Mouse (Mus musculus): Measurements from ENCODE around the gene Col8a2.

The Col8a2 gene

GRCm38 (mm10) chr4:126286492-126286891 is at the start of gene Col8a2:
Col8a2 (plus strand) TSS chr4:126286793.
- DNase-seq (ENCODE audit: low read depth in 2 of 2, low spot score in 2 of 2): no peak

DNA sequence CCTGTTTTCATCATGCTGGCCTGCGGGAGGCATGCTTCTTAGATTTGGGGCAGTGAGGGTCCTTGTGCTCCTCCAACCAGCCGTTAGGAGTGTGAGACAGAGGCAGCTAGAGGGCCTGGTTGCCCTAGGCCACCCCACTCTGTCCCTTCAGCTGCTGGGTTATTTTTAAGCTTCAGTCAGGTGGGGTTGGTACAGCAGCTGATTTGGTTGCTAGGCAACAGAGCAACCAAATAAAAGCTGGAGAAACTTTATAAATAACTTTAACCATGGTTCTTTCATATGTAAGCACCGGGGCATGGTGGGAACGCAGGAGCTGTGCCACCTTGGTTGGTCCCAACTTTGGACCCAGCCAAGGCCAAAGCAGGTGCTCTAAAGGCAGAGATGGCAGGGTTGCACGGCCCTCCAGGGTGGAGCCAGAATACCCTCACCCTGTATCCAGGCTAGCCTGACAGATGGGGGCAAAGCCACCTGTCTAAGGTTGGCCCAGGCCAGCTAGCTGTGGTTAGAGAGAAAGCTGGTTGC is 48.8 kb upstream of the Col8a2 start:
- no peak for DNase-seq (ENCODE audit: low read depth in 2 of 2, low spot score in 2 of 2)

- no peak for DNase-seq (ENCODE audit: low read depth in 2 of 2, low spot score in 2 of 2)
Measured at GRCm38 (mm10) chr4:126239862-126240475, 46.6 kb upstream of the Col8a2 start.

DNA sequence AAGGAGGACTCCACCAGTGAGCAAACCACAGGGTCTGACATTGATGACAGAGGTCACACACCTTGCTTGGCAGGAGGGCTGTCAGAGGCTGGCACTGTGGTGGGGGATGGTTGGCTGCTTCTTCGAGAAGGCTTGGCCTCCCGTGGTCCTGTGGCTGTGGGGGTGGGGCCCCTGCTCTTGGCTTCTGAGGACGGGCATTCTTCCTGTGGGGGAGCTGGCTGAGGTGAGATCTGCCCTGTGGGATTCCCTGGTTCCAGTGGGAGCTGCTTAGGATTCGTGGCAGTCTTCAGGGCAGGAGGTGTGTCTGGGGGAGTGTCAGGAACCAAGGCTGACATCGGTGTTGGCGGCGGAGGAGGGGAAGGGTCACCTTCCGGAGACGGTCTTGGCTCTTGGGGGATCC is 44.6 kb upstream of the Col8a2 start:
- DNase-seq (ENCODE audit: low read depth in 2 of 2, low spot score in 2 of 2): no peak

- DNase-seq (ENCODE audit: low read depth in 2 of 2, low spot score in 2 of 2): no peak
Measured at GRCm38 (mm10) chr4:126242510-126242909, 44.1 kb upstream of the Col8a2 start.

DNA sequence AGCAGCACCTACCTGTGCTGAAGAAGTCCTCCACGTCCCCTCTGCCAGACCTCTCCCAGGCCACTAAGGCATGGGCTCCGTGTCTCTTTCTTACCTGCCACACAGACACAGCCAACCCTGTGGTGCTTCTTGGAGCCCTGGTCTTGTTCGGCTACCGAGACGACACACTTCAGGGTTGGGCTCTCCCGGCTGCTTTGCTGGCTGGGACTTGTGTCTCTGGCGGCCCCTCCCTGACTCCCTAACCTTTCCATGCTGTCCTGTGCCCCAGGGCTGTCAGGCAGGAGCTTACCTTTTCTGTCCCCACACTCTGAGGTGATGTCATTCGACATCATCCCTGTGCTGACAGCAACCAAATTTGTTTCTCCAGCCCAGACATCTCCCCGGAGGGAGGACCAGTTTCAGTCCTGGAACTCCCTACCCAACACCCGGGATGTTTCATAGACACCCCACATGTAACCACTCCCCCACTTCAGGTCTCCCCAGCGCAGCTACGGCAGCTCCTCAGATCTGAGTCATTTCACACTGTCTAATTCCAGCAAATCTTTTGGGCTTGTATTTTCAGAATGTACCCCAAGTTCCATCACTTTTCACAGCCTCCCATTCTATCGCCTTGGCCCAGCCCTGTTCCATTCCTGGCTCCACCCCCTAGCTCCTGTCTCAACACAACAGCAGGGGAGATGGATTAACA is 40.2 kb upstream of the Col8a2 start:
- DNase-seq (ENCODE audit: low read depth in 2 of 2, low spot score in 2 of 2): no peak

GRCm38 (mm10) chr4:126248261-126248868 is 38.2 kb upstream of the Col8a2 start:
- no peak for DNase-seq (ENCODE audit: low read depth in 2 of 2, low spot score in 2 of 2)

DNA sequence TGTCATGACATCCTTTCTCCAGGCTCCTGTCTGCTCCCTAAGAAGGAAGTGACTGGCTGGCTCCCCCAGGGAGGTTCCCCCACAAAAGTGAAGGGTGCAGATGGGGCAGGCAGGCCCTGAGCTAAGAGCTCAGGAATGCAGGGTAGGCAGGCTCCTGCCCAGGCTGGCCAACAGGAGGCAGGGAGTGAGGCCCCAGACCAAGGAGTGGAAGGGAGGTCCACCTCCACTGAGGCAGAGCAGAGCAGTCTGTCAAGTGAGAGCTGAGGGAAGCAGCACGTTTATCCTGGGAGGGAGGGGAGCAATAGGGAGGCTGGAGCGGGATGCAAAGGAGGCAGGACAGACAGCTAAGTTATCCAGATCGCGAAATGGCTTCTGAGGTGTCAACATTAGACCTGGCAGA is 35.9 kb upstream of the Col8a2 start:
- no peak for DNase-seq (ENCODE audit: low read depth in 2 of 2, low spot score in 2 of 2)

GRCm38 (mm10) chr4:126251655-126252254 is 34.8 kb upstream of the Col8a2 start:
- DNase-seq (ENCODE audit: low read depth in 2 of 2, low spot score in 2 of 2): no peak

DNA sequence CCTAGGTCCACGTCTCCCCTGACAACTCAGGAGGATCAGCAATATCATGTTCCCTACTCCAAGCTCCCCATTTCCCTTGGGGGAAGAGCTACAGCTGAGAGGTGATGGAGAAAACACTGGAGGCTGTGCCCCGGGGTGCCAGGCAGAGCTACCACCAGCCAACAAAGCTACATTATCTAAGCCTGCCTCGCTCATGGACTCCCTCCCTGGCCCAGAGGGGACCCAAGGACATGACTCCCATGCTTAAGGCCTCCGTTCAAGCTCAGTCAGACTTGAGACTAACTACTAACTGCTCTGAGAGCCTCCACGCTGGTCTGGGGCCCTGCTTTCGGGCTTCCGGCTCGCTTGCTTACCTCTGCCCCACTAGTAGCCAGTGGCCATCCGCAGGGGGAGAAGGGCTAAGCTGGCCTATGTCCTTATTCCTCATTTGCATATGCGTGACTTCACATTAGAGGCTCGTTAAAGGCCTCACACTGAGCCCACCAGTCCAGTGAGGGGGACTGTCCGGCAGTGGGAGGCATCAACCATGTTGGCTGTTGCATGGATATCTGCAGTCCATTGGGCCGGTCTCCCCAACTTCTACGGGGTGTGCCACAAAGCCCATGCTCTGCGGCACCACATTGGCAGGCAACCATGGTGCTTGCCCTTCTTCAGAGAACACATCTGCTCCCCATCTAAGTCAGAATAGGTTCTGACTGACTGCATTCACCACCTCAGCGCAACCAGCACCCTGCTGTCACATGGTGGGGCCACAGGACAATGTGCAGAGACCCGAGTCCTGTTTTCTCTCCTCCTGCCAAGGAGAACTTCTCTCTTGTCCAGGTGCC is 34.0 kb upstream of the Col8a2 start:
- no peak for DNase-seq (ENCODE audit: low read depth in 2 of 2, low spot score in 2 of 2)

- no peak for DNase-seq (ENCODE audit: low read depth in 2 of 2, low spot score in 2 of 2)
Measured at GRCm38 (mm10) chr4:126253637-126254272, 32.8 kb upstream of the Col8a2 start.

DNA sequence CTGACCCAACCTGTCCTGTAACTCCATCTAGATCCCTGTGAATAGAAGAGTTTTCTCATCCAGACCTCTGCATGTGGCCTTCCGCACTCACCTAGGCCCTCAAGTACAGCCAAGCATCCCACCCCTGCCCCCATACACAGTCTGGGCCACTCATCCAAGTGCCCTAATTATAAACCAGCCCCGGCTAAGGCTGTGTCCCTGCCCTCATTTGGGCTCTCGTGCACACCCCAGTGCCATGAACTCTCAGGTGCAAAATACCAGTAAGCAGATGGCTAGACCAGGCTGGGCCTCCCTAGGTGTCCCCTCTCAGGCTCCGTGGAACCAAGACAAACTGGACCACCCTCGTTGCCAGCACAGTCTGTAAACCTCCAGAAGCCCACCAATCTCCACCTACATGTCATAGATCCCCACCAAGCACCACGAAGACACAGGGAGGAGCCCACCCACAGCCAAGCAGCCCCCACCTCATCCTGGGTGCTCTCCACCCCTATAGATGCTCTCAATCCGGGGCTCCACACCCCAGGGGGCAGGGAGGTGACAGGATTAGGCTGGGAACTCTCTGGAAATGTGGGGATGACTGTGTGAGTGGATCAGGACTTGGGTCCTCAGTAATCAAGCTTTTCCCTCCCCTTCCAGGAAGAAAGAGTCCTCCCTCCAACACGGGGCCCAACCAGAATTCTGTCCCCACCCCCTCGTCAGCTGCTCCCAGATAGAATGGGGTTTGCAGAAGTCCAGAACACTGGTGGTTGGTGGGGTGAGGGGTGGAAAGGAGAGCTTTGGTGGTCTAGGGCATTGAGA is 32.1 kb upstream of the Col8a2 start:
- DNase-seq (ENCODE audit: low read depth in 2 of 2, low spot score in 2 of 2): no peak

GRCm38 (mm10) chr4:126255113-126256001 is 31.2 kb upstream of the Col8a2 start:
- DNase-seq (ENCODE audit: low read depth in 2 of 2, low spot score in 2 of 2): no peak

GRCm38 (mm10) chr4:126256131-126256791 is 30.3 kb upstream of the Col8a2 start, which contains the start of gene Map7d1:
Map7d1 (minus strand) TSS chr4:126256343.
- DNase-seq (ENCODE audit: low read depth in 2 of 2, low spot score in 2 of 2): peak; percentile 79 to 80

DNA sequence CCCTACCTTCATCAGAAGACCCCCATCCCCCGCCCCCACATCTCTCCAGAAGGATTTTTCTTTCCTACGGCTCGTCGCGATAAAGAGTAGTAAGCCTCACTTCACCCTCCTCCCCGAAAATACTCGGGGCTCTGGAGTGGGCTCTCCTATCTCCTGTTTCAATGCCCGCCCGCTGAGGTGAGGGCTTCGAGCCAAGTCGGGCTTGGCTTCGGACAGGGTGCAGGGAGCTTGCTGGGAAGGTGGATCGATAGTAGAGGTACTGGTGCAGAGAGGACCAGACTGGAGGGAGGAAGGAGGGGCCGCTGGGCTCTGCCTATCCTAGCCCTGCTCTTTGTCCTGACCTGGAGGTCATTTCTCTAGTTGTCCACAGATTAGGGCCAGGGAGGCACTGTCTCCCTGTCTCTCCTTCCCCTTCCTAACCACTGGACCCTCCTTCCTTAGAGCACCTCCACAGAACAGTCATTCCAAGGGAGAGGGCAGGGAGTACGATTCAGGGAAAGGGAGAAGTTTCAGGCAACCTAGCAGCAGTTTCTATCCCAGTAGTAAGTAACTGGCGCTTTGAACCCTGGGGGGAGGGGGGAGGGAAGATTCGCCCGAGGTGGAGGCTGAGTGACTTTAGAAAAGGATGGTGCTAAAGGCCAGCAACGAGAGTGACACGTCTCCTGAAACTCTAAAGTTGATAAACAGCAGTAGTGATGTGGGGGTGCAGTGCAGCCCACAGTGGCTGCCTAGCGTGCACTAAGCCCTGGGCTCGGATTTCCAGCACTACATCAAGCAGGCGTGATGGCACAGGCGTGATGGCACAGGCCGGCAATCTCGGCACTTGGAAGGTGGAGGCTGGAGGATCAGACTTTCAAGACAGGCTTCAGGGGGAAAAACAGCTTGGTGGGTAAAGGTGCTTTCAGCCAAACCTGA is 29.4 kb upstream of the Col8a2 start:
- no peak for DNase-seq (ENCODE audit: low read depth in 2 of 2, low spot score in 2 of 2)

- DNase-seq (ENCODE audit: low read depth in 2 of 2, low spot score in 2 of 2): no peak
Measured at GRCm38 (mm10) chr4:126259063-126259462, 27.5 kb upstream of the Col8a2 start.

GRCm38 (mm10) chr4:126259523-126260160 is 27.0 kb upstream of the Col8a2 start:
- peak in 1 of 2 experiments; percentile 43 for DNase-seq (ENCODE audit: low read depth in 2 of 2, low spot score in 2 of 2)
